Mouse (Mus musculus) adrenal gland, postnatal 25 days (tissue): ENCODE measurements around the gene Retreg3. TPM values are rescaled to one million over a fixed set of nuclear protein-coding genes. Genes with fewer than 3 reads are reported as not detected.

Source experiments
- DNase-seq: peaks from one replicate; pipeline ENCODE4 v3.0.0; 2021; ENCODE audit warnings: mixed read lengths
- total RNA-seq: library from RNA; stranded (reverse); gene quantifications from 2 replicates; pipeline ENCODE4 v1.2.3, GENCODE M21; 2021

Retreg3 gene
- total RNA-seq, 1 experiment from 2014 or later = 64.1 TPM

- DNase-seq = no peak
Observed at GRCm38 (mm10) chr11:101080421-101080820, 39.3 kb downstream of the Retreg3 start.

- no peak for DNase-seq
Observed at GRCm38 (mm10) chr11:101079746-101080145, 39.9 kb downstream of the Retreg3 start.

GRCm38 (mm10) chr11:101078121-101078520 is 41.6 kb downstream of the Retreg3 start, which contains the start of gene Hsd17b1:
Gene Hsd17b1 (plus strand): TSS chr11:101078411.
- no peak for DNase-seq

- DNase-seq = no peak
Observed at GRCm38 (mm10) chr11:101071810-101072428, 47.8 kb downstream of the Retreg3 start.

- no peak for DNase-seq
Observed at GRCm38 (mm10) chr11:101070987-101071386, 48.7 kb downstream of the Retreg3 start.

- DNase-seq = no peak
Observed at GRCm38 (mm10) chr11:101070189-101070527, 49.5 kb downstream of the Retreg3 start.

GRCm38 (mm10) chr11:101069391-101070188 is 50.1 kb downstream of the Retreg3 start, which contains the start of gene Naglu:
Gene Naglu (plus strand): TSS chr11:101070012.
- DNase-seq = peak; percentile 98

GRCm38 (mm10) chr11:101066549-101067412 is 52.9 kb downstream of the Retreg3 start:
- peak; percentile 87 for DNase-seq

- no peak for DNase-seq
Observed at GRCm38 (mm10) chr11:101065002-101065401, 54.7 kb downstream of the Retreg3 start.

GRCm38 (mm10) chr11:101064462-101064861 is 55.2 kb downstream of the Retreg3 start:
- no peak for DNase-seq

GRCm38 (mm10) chr11:101063676-101064327 is 55.9 kb downstream of the Retreg3 start:
- peak; percentile 44 for DNase-seq

- DNase-seq = no peak
Observed at GRCm38 (mm10) chr11:101062971-101063675, 56.6 kb downstream of the Retreg3 start.

- DNase-seq = peak; percentile 53
Observed at GRCm38 (mm10) chr11:101062165-101062884, 57.4 kb downstream of the Retreg3 start.

GRCm38 (mm10) chr11:101061049-101061448 is 58.6 kb downstream of the Retreg3 start:
- no peak for DNase-seq

- peak; percentile 71 for DNase-seq
Observed at GRCm38 (mm10) chr11:101060126-101060525, 59.6 kb downstream of the Retreg3 start.

- no peak for DNase-seq
Observed at GRCm38 (mm10) chr11:101059473-101059872, 60.2 kb downstream of the Retreg3 start.

- no peak for DNase-seq
Observed at GRCm38 (mm10) chr11:101058726-101059125, 61.0 kb downstream of the Retreg3 start.

GRCm38 (mm10) chr11:101057860-101058259 is 61.8 kb downstream of the Retreg3 start:
- DNase-seq = peak; percentile 81

- no peak for DNase-seq
Observed at GRCm38 (mm10) chr11:101056885-101057284, 62.8 kb downstream of the Retreg3 start.

- no peak for DNase-seq
Observed at GRCm38 (mm10) chr11:101055418-101055817, 64.3 kb downstream of the Retreg3 start.

- no peak for DNase-seq
Observed at GRCm38 (mm10) chr11:101053974-101054373, 65.7 kb downstream of the Retreg3 start.
